Mouse (Mus musculus) kidney, adult 2 months (tissue): Measurements from ENCODE around the gene Birc6. TPM values are rescaled to one million over a fixed set of nuclear protein-coding genes. Genes with fewer than 3 reads are reported as not detected.
"Not testable (repeated sequence)": the region's sequence is repeated elsewhere in the genome, so short reads cannot be mapped to it uniquely, and the experiment has no call there.

Source experiments
- DNase-seq: peaks from one replicate; pipeline ENCODE4 v3.0.0; 2021
- H3K27ac ChIP-seq: fragments of 200-500 bp; 2 replicates; pipeline ENCODE4 v1.5.1; 2012; ENCODE audit warnings: low read depth, low read length, control low read depth, inconsistent platforms; ENCODE audit not compliant: insufficient read depth
- H3K27me3 ChIP-seq: fragments of 200-500 bp; replicated peaks from 2 replicates; pipeline ENCODE4 v1.6.1; 2012; ENCODE audit warnings: mild to moderate bottlenecking, moderate library complexity, low read length, inconsistent platforms; ENCODE audit not compliant: control insufficient read depth, insufficient read depth
- H3K36me3 ChIP-seq: fragments of 200-500 bp; 2 replicates; pipeline ENCODE4 v1.6.1; 2012; ENCODE audit warnings: mild to moderate bottlenecking, moderate library complexity, low read length, inconsistent platforms; ENCODE audit not compliant: control insufficient read depth, insufficient read depth
- H3K4me1 ChIP-seq: fragments of 200-500 bp; 2 replicates; pipeline ENCODE4 v1.6.1; 2011; ENCODE audit warnings: low read length; ENCODE audit not compliant: control insufficient read depth, insufficient read depth
- H3K4me3 ChIP-seq: fragments of 200-500 bp; 2 replicates; pipeline ENCODE4 v1.5.1; 2011; ENCODE audit warnings: mild to moderate bottlenecking, low read depth, low read length, control low read depth; ENCODE audit not compliant: insufficient read depth
- CTCF ChIP-seq: fragments of 200-500 bp; conservative IDR thresholded peaks from 2 replicates; pipeline ENCODE4 v1.5.1; 2011; ENCODE audit warnings: low read depth, mild to moderate bottlenecking, control low read depth, low read length, moderate library complexity, mixed read lengths; ENCODE audit not compliant: insufficient read depth, insufficient read length
- POLR2A ChIP-seq: fragments of 200-500 bp; IDR thresholded peaks from one replicate; pipeline ENCODE4 v1.6.1; 2011; ENCODE audit warnings: low read depth, low read length, control low read depth
- WGBS: fragments of 180-500 bp; shearing (Covaris S2); methylation state at CpG from one replicate; pipeline ENCODE4 v1.1.7; 2018; 5-methylcytosine and 5-hydroxymethylcytosine counted together
- polyA plus RNA-seq: library from polyadenylated mRNA; depleted of rRNA; stranded (reverse); fragments of >200 nt; gene quantifications from 2 replicates; pipeline ENCODE4 v1.2.3, GENCODE M21; 2012

Gene Birc6
- polyA plus RNA-seq, 1 experiment, result 87.5 TPM

- no peak for TF ChIP-seq POLR2A
- 0 out of 2 replicates have a peak, but pooled peaks have one; percentile 2 for TF ChIP-seq CTCF
- peak; percentile 52 for DNase-seq
- Histone ChIP-seq H3K36me3 (peaks cover 10% of the 10 kb centered on the region), H3K27me3 (no peaks in the 10 kb centered on the region), H3K4me1 (no peaks in the 10 kb centered on the region), H3K4me3 (no peak overlapping the region), H3K27ac (no peak overlapping the region)
Observed at GRCm38 (mm10) chr17:74673251-74673650, 145.2 kb downstream of the Birc6 start.

GRCm38 (mm10) chr17:74678061-74678460 is 150.0 kb downstream of the Birc6 start:
- WGBS, result 84% methylated on average over 8 of the region's 8 CpGs

GRCm38 (mm10) chr17:74684927-74685326 is 156.8 kb downstream of the Birc6 start:
- Histone ChIP-seq H3K27ac (no peak overlapping the region), H3K4me1 (peaks cover 3% of the 10 kb centered on the region), H3K27me3 (no peaks in the 10 kb centered on the region), H3K36me3 (no peaks in the 10 kb centered on the region; the same call in none of the 2 replicates), H3K4me3 (no peak overlapping the region)
- TF ChIP-seq CTCF, result no peak
- TF ChIP-seq POLR2A, result no peak
- peak; percentile 74 for DNase-seq
- WGBS, result 46% methylated on average over 3 of the region's 3 CpGs

More at GRCm38 (mm10) chr17:74678061-74678460, 150.0 kb downstream of the Birc6 start:
- H3K4me1 ChIP-seq, result no peaks in the 10 kb centered on the region
- H3K36me3 ChIP-seq, result peaks cover 6% of the 10 kb centered on the region
- DNase-seq, result no peak
- no peak overlapping the region for H3K27ac ChIP-seq
- no peaks in the 10 kb centered on the region for H3K27me3 ChIP-seq
- no peak overlapping the region for H3K4me3 ChIP-seq
- TF ChIP-seq CTCF (no peak), POLR2A (no peak)

GRCm38 (mm10) chr17:74688555-74688954 is 160.5 kb downstream of the Birc6 start:
- Histone ChIP-seq H3K4me1 (peaks cover 3% of the 10 kb centered on the region), H3K4me3 (no peak overlapping the region), H3K36me3 (peaks cover 6% of the 10 kb centered on the region), H3K27me3 (no peaks in the 10 kb centered on the region), H3K27ac (no peak overlapping the region)
- TF ChIP-seq POLR2A (no peak), CTCF (no peak)
- DNase-seq, result peak; percentile 22
- WGBS, result 83% methylated on average over 2 of the region's 2 CpGs

- Histone ChIP-seq H3K36me3 (peaks cover 6% of the 10 kb centered on the region), H3K4me3 (no peak overlapping the region), H3K27me3 (no peaks in the 10 kb centered on the region), H3K27ac (no peak overlapping the region), H3K4me1 (peaks cover 3% of the 10 kb centered on the region)
- TF ChIP-seq CTCF (no peak), POLR2A (no peak)
- DNase-seq, result peak; percentile 72
- 61% methylated on average over 4 of the region's 4 CpGs for WGBS
Observed at GRCm38 (mm10) chr17:74689406-74689805, 161.3 kb downstream of the Birc6 start.

GRCm38 (mm10) chr17:74701661-74702060 is 173.6 kb downstream of the Birc6 start:
- not testable (repeated sequence) for H3K27me3 ChIP-seq, H3K4me1 ChIP-seq, H3K4me3 ChIP-seq, H3K27ac ChIP-seq, DNase-seq
- H3K36me3 ChIP-seq, result peaks cover 15% of the 10 kb centered on the region
- WGBS, result 99% methylated on average over 2 of the region's 2 CpGs

GRCm38 (mm10) chr17:74705480-74705879 is 177.4 kb downstream of the Birc6 start:
- DNase-seq, result no peak
- no peaks in the 10 kb centered on the region for H3K4me1 ChIP-seq
- H3K4me3 ChIP-seq, result no peak overlapping the region
- TF ChIP-seq CTCF (no peak), POLR2A (no peak)
- no peaks in the 10 kb centered on the region for H3K27me3 ChIP-seq
- no peak overlapping the region for H3K27ac ChIP-seq
- 86% methylated on average over 5 of the region's 5 CpGs for WGBS
- peaks cover 5% of the 10 kb centered on the region for H3K36me3 ChIP-seq

- peaks cover 2% of the 10 kb centered on the region for H3K36me3 ChIP-seq
- no peaks in the 10 kb centered on the region for H3K27me3 ChIP-seq
- no peak for TF ChIP-seq POLR2A
- TF ChIP-seq CTCF, result no peak
- H3K4me3 ChIP-seq, result no peak overlapping the region
- DNase-seq, result no peak
- H3K4me1 ChIP-seq, result no peaks in the 10 kb centered on the region
- H3K27ac ChIP-seq, result no peak overlapping the region
Observed at GRCm38 (mm10) chr17:74706593-74706992, 178.5 kb downstream of the Birc6 start.
